In the genomic region with DNA sequence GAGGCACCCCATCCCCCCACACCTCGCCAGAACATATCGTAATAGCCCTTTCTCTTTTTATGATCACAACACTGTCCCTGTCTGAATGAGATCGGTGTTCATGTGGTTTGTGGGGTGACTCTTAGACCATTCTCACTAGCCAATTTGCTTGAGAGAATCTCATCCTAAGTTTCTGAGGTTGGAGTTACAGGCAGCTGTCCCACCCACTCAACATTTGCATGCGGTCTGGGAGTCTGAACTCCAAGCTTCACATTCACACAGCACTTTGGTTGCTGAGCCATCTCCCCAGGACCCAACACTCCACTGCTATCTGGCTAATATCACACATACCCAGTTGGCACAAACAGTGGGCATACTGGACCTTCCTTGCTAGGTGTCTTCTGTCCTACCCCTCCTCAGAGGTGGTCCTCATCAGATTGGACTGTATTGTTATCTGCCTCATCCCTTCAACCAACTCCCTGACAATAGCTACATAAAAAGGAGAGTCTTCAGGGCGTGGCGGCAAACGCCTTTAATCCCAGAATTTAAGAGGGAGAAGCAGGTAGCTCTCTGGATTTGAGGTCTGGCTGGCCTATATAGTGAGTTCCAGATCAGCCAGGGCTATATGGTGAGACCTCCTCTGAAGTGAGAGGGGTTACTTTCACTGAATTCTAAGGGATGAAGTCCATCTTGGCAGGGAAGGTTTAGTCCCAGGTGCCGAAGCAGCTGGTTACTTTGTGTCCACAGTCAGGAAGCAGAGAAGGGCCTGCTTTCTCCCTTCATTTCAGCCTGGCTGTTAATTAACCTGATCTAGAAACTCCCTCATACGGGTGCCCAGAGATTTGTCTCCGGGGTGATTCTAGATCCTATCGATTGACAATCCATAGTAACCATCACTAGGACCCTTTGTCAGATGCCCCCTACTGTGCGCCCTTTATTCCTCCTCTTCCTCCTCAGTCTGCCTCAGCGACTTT, we compare ENCODE assay signal across 7 mouse cellular contexts. TPM values are rescaled to one million over a fixed set of nuclear protein-coding genes. Genes with fewer than 3 reads are reported as not detected.
DNase-seq lines count a peak whose midpoint lies in the region; ATAC-seq lines count a peak whose summit lies in the region.

No protein-coding gene starts in this region.

- H3K4me1 ChIP-seq in hindbrain, embryonic 13.5 days (replicated peaks): peaks cover 31% of the 10 kb centered on the region
- H3K4me1 ChIP-seq in limb, embryonic 13.5 days: peaks cover 31% of the 10 kb centered on the region

- H3K27me3 ChIP-seq in hindbrain, embryonic 13.5 days: 0 out of 2 replicates have a peak, but pooled peaks cover 15% of the 10 kb centered on the region
- peaks cover 25% of the 10 kb centered on the region for H3K27me3 ChIP-seq in limb, embryonic 13.5 days

- no peaks in the 10 kb centered on the region for H3K9me3 ChIP-seq in hindbrain, embryonic 13.5 days
- no peaks in the 10 kb centered on the region for H3K9me3 ChIP-seq in limb, embryonic 13.5 days

- DNase-seq in retina, embryonic 14.5 days (ENCODE audit: low spot score): peak; percentile 32
- no peak for DNase-seq in retina, postnatal 1 day
- peak; percentile 22 for DNase-seq in yolk sac, embryonic 10.5 days (ENCODE audit: low spot score)
- no peak for DNase-seq in gastrocnemius, postnatal 4 days (ENCODE audit: low spot score in 2 of 2)
- DNase-seq in Muller cell, postnatal 12 days (ENCODE audit: inconsistent ontology term): no peak

- WGBS in hindbrain, embryonic 13.5 days: 44% methylated on average over 13 of the region's 13 CpGs
- WGBS in limb, embryonic 13.5 days: 43% methylated on average over 13 of the region's 13 CpGs

- H3K9ac ChIP-seq in hindbrain, embryonic 13.5 days: peak overlapping the region; percentile 39; the same call in 1 of the 2 replicates
- peak overlapping the region; percentile 55 for H3K9ac ChIP-seq in limb, embryonic 13.5 days

- ATAC-seq in hindbrain, embryonic 13.5 days (ENCODE audit: low FRiP score): peak; percentile 4; the same call in 1 of the 2 replicates
- ATAC-seq in limb, embryonic 13.5 days (ENCODE audit: low FRiP score, low read depth): no peak

- H3K36me3 ChIP-seq in hindbrain, embryonic 13.5 days: no peaks in the 10 kb centered on the region
- H3K36me3 ChIP-seq in limb, embryonic 13.5 days: no peaks in the 10 kb centered on the region

- H3K4me2 ChIP-seq in hindbrain, embryonic 13.5 days: peak overlapping the region; percentile 51
- H3K4me2 ChIP-seq in limb, embryonic 13.5 days (replicated peaks): peak overlapping the region; percentile 56

- H3K27ac ChIP-seq in hindbrain, embryonic 13.5 days: peak overlapping the region; percentile 65
- H3K27ac ChIP-seq in limb, embryonic 13.5 days: peak overlapping the region; percentile 22; the same call in 1 of the 2 replicates

- H3K4me3 ChIP-seq in hindbrain, embryonic 13.5 days: peak overlapping the region; percentile 4; the same call in 1 of the 2 replicates
- H3K4me3 ChIP-seq in limb, embryonic 13.5 days: peak overlapping the region; percentile 18; the same call in 1 of the 2 replicates

RNA-seq across cellular contexts. Expression of a gene that starts 21.6 kb away (rescaled TPM):
- polyA plus RNA-seq in hindbrain, embryonic 13.5 days (2015; fragmentation: Nextera tagmentation; extraction: Ambion mirVana): 113 and 120 TPM in 2 replicates
- 139 and 144 TPM in 2 replicates for polyA plus RNA-seq in limb, embryonic 13.5 days (2015; fragmentation: Nextera tagmentation; extraction: Ambion mirVana)
- 10 to 100 TPM; 81.5 to 86.3 TPM for total RNA-seq in gastrocnemius, postnatal 4 days (2021)

Comparison
In these comparisons a context has a peak if more than half of its experiments do, and no peak if none do; other contexts are left out.
1. DNase-seq: peak in retina, embryonic 14.5 days (single experiment) and yolk sac, embryonic 10.5 days (single experiment); none in retina, postnatal 1 day (single experiment), gastrocnemius, postnatal 4 days (0 of 2) and Muller cell, postnatal 12 days (single experiment).